Mouse (Mus musculus): ENCODE measurements around the gene Naa11.

- TF ChIP-seq CTCF (IDR thresholded peaks at IDR 0.05; ENCODE audit: low read depth) (no peak), EP300 (IDR thresholded peaks at IDR 0.05; ENCODE audit: low read depth) (no peak)
Observed at GRCm38 (mm10) chr5:97410190-97410589, 18.0 kb upstream of the Naa11 start.

All from liver, embryonic 14.5 days (tissue).